Mouse (Mus musculus) CD8-positive naive resting alpha-beta T cell, adult 2 months (primary cell): ENCODE results near the gene Gm45062.

Experiments
- DNase-seq, 2 experiments: peaks; one replicate each; pipeline ENCODE4 v3.0.0; 2022; ENCODE audit warnings: low read depth in 2 of 2, low spot score in 2 of 2

Gene Gm45062

GRCm38 (mm10) chr6:8367675-8368074 is 108.4 kb downstream of the Gm45062 start:
- DNase-seq: no peak

GRCm38 (mm10) chr6:8368198-8368864 is 109.1 kb downstream of the Gm45062 start:
- DNase-seq: no peak

GRCm38 (mm10) chr6:8370624-8371023 is 111.4 kb downstream of the Gm45062 start:
- DNase-seq: no peak

GRCm38 (mm10) chr6:8373051-8373450 is 113.8 kb downstream of the Gm45062 start:
- no peak for DNase-seq

- no peak for DNase-seq
Measured at GRCm38 (mm10) chr6:8373851-8374250, 114.6 kb downstream of the Gm45062 start.

GRCm38 (mm10) chr6:8374290-8374689 is 115.0 kb downstream of the Gm45062 start:
- DNase-seq: no peak

GRCm38 (mm10) chr6:8374712-8375111 is 115.5 kb downstream of the Gm45062 start:
- no peak for DNase-seq

- no peak for DNase-seq
Measured at GRCm38 (mm10) chr6:8376351-8376750, 117.1 kb downstream of the Gm45062 start.

GRCm38 (mm10) chr6:8377667-8378066 is 118.4 kb downstream of the Gm45062 start:
- no peak for DNase-seq

- no peak for DNase-seq
Measured at GRCm38 (mm10) chr6:8389307-8389706, 130.1 kb downstream of the Gm45062 start.

GRCm38 (mm10) chr6:8390296-8390695 is 131.0 kb downstream of the Gm45062 start:
- no peak for DNase-seq

GRCm38 (mm10) chr6:8390935-8391334 is 131.7 kb downstream of the Gm45062 start:
- DNase-seq: no peak

- DNase-seq: no peak
Measured at GRCm38 (mm10) chr6:8393029-8393428, 133.8 kb downstream of the Gm45062 start.

GRCm38 (mm10) chr6:8394044-8394443 is 134.8 kb downstream of the Gm45062 start:
- no peak for DNase-seq

- DNase-seq: no peak
Measured at GRCm38 (mm10) chr6:8395061-8395460, 135.8 kb downstream of the Gm45062 start.

GRCm38 (mm10) chr6:8397252-8397651 is 138.0 kb downstream of the Gm45062 start:
- no peak for DNase-seq

- no peak for DNase-seq
Measured at GRCm38 (mm10) chr6:8399710-8400109, 140.5 kb downstream of the Gm45062 start.

GRCm38 (mm10) chr6:8403127-8403526 is 143.9 kb downstream of the Gm45062 start:
- DNase-seq: no peak

- DNase-seq: no peak
Measured at GRCm38 (mm10) chr6:8405844-8406243, 146.6 kb downstream of the Gm45062 start.

GRCm38 (mm10) chr6:8408332-8408731 is 149.1 kb downstream of the Gm45062 start:
- no peak for DNase-seq

- no peak for DNase-seq
Measured at GRCm38 (mm10) chr6:8409865-8410264, 150.6 kb downstream of the Gm45062 start.

GRCm38 (mm10) chr6:8412845-8413598 is 153.8 kb downstream of the Gm45062 start:
- DNase-seq: no peak

GRCm38 (mm10) chr6:8414020-8414419 is 154.8 kb downstream of the Gm45062 start:
- no peak for DNase-seq
